Mouse (Mus musculus) olfactory bulb, adult 2 months (tissue): ENCODE data around the gene Arfgef2.

Source experiments
- CTCF ChIP-seq: fragments of 200-500 bp; IDR thresholded peaks from 2 replicates; pipeline ENCODE4 v1.5.1; 2012; ENCODE audit warnings: low read depth, mild to moderate bottlenecking, low read length, moderate library complexity; ENCODE audit not compliant: insufficient read depth
- POLR2A ChIP-seq: fragments of 200-500 bp; IDR thresholded peaks from 2 replicates; pipeline ENCODE4 v1.6.1; 2012; ENCODE audit warnings: mild to moderate bottlenecking, low read depth, low read length, moderate library complexity; ENCODE audit not compliant: insufficient read depth

DNA sequence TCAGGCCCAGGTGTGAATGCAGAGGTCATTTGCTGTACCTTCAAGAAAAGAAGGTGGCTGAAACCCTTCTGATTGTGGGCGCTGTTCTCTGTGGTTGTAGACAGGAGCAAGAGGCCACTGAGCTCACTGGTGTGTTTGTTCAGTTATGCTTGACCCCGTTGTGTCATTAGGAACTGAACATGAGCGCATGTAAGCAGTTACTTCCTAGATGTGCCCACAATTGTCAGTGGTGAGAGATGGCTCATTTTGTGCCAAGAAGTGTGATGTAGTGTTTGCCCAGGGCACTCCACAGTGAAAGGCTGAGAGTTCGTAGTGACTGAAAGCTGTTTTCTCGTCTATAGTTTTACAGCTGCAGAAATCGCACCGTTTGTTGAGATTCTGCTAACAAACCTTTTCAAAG, 130.2 kb downstream of the Arfgef2 start:
- TF ChIP-seq POLR2A (no peak), CTCF (no peak)
